Mouse (Mus musculus) limb, embryonic 11.5 days (tissue): ENCODE data around the gene Wdr53. TPM values are rescaled to one million over a fixed set of nuclear protein-coding genes. Genes with fewer than 3 reads are reported as not detected.
"Not testable (repeated sequence)": the region's sequence is repeated elsewhere in the genome, so short reads cannot be mapped to it uniquely, and the experiment has no call there.

Experiments
- ATAC-seq: fragments of 200-750 bp; cut with Nextera tagmentation; 2 replicates; pipeline ENCODE4 v1.8.0; 2017; ENCODE audit warnings: low read depth; ENCODE audit not compliant: insufficient number of reproducible peaks, low FRiP score, low TSS enrichment
- DNase-seq: peaks from one replicate; pipeline ENCODE4 v3.0.0-alpha.2; 2015; ENCODE audit warnings: low spot score
- H3K27ac ChIP-seq: fragments of 300-500 bp; sonication (generic); replicated peaks from 2 replicates; pipeline ENCODE4 v1.5.1; 2014; ENCODE audit warnings: low read depth, mild to moderate bottlenecking, low read length
- H3K27me3 ChIP-seq: fragments of 300-500 bp; sonication (generic); 2 replicates; pipeline ENCODE4 v1.6.1; 2014; ENCODE audit warnings: mild to moderate bottlenecking, low read length, mixed read lengths; ENCODE audit not compliant: control insufficient read depth, insufficient read depth
- H3K36me3 ChIP-seq: fragments of 300-500 bp; sonication (generic); 2 replicates; pipeline ENCODE4 v1.6.1; 2014; ENCODE audit warnings: mild to moderate bottlenecking, low read length, moderate library complexity, mixed read lengths; ENCODE audit not compliant: control insufficient read depth, insufficient read depth
- H3K4me1 ChIP-seq: fragments of 300-500 bp; sonication (generic); 2 replicates; pipeline ENCODE4 v1.6.1; 2014; ENCODE audit warnings: low read length, mixed read lengths; ENCODE audit not compliant: control insufficient read depth, insufficient read depth
- H3K4me2 ChIP-seq: fragments of 300-500 bp; sonication (generic); 2 replicates; pipeline ENCODE4 v1.6.1; 2014; ENCODE audit warnings: low read depth, mild to moderate bottlenecking, moderate library complexity; ENCODE audit not compliant: severe bottlenecking
- H3K4me3 ChIP-seq: fragments of 300-500 bp; sonication (generic); 2 replicates; pipeline ENCODE4 v1.5.1; 2014; ENCODE audit warnings: low read depth, low read length
- H3K9ac ChIP-seq: fragments of 300-500 bp; sonication (generic); 2 replicates; pipeline ENCODE4 v1.6.1; 2014; ENCODE audit warnings: mild to moderate bottlenecking, low read length
- H3K9me3 ChIP-seq: fragments of 300-500 bp; sonication (generic); 2 replicates; pipeline ENCODE4 v1.6.1; 2016; ENCODE audit warnings: low read length; ENCODE audit not compliant: control insufficient read depth
- WGBS: fragments of 180-500 bp; shearing (Covaris S2); extraction: QIAGEN DNeasy Blood & Tissue Kit; methylation state at CpG from one replicate; pipeline ENCODE4 v1.1.7; 2014; 5-methylcytosine and 5-hydroxymethylcytosine counted together
- microRNA counts: library from miRNA; unstranded; fragments of <30 nt; microRNA quantifications from one replicate; lab custom pipeline; 2016
- microRNA-seq: library from miRNA; unstranded; fragments of <30 nt; microRNA quantifications from one replicate; pipeline ENCODE4, GENCODE M21; 2016
- polyA plus RNA-seq: library from polyadenylated mRNA; unstranded; fragments of >200 nt; fragmentation: Nextera tagmentation; extraction: Ambion mirVana; gene quantifications from 2 replicates; pipeline ENCODE4 v1.2.1, GENCODE M21; 2014

Wdr53 gene
- polyA plus RNA-seq, 1 experiment from 2014 or later, result 19.2 TPM

- not testable (repeated sequence) for H3K9ac ChIP-seq, H3K9me3 ChIP-seq, H3K4me1 ChIP-seq, ATAC-seq, H3K27me3 ChIP-seq, H3K4me2 ChIP-seq, H3K4me3 ChIP-seq, DNase-seq, H3K27ac ChIP-seq
- peaks cover 22% of the 10 kb centered on the region for H3K36me3 ChIP-seq
- 93% methylated on average over 4 of the region's 4 CpGs for WGBS
Measured at GRCm38 (mm10) chr16:32299617-32300016, 52.6 kb downstream of the Wdr53 start.

- Histone ChIP-seq H3K9me3 (no peaks in the 10 kb centered on the region), H3K4me3 (no peak overlapping the region), H3K27me3 (no peaks in the 10 kb centered on the region), H3K4me1 (no peaks in the 10 kb centered on the region), H3K4me2 (no peak overlapping the region), H3K9ac (no peak overlapping the region), H3K36me3 (peaks cover 11% of the 10 kb centered on the region), H3K27ac (no peak overlapping the region)
- WGBS, result 57% methylated on average over 1 of the region's 1 CpGs
- DNase-seq (no peak), ATAC-seq (no peak)
Measured at GRCm38 (mm10) chr16:32303046-32303445, 56.0 kb downstream of the Wdr53 start.

GRCm38 (mm10) chr16:32303886-32304285 is 56.9 kb downstream of the Wdr53 start:
- Histone ChIP-seq H3K9me3 (no peaks in the 10 kb centered on the region), H3K4me1 (no peaks in the 10 kb centered on the region), H3K27me3 (no peaks in the 10 kb centered on the region), H3K4me2 (no peak overlapping the region), H3K36me3 (peaks cover 11% of the 10 kb centered on the region), H3K9ac (no peak overlapping the region), H3K4me3 (no peak overlapping the region), H3K27ac (no peak overlapping the region)
- 91% methylated on average over 7 of the region's 7 CpGs for WGBS
- DNase-seq (no peak), ATAC-seq (no peak)

MicroRNAs within 50 kb of the gene (microRNA counts, 519-probe panel; counts per million panel counts)
- microRNA mmu-miR-1946a (lab: Ali Mortazavi, UCI), result not detected

Small RNAs within 50 kb of the gene (microRNA-seq; reads per million reads assigned to microRNA genes)
- gene Mir1946a, result not detected

Other genes with a start within 250 kb of the Wdr53 start
- gene Senp5, start 243.9 kb upstream of the Wdr53 start, polyA plus RNA-seq, result 10.9 and 13.4 TPM in 2 replicates
- 41.1 and 42.7 TPM in 2 replicates for gene Pak2, start 167.9 kb upstream of the Wdr53 start, polyA plus RNA-seq
- gene Pigx, start 147.5 kb upstream of the Wdr53 start, polyA plus RNA-seq, result 131 and 137 TPM in 2 replicates
- 38.2 and 44.3 TPM in 2 replicates for gene Cep19, start 147.4 kb upstream of the Wdr53 start, polyA plus RNA-seq
- 10.1 and 11.5 TPM in 2 replicates for gene Nrros, start 81.6 kb upstream of the Wdr53 start, polyA plus RNA-seq
- 0.25 TPM in 1 of 2 replicates, not detected in the other for gene Bex6, start 67.4 kb upstream of the Wdr53 start, polyA plus RNA-seq
- gene Fbxo45, start 69 bp upstream of the Wdr53 start, polyA plus RNA-seq, result 21.6 and 23.3 TPM in 2 replicates
- gene Smco1, start 24.2 kb downstream of the Wdr53 start, polyA plus RNA-seq, result not detected in 2 replicates
- 25.0 and 27.9 TPM in 2 replicates for gene Rnf168, start 30.2 kb downstream of the Wdr53 start, polyA plus RNA-seq
- 28.0 and 30.0 TPM in 2 replicates for gene Ubxn7, start 85.0 kb downstream of the Wdr53 start, polyA plus RNA-seq
- gene Tm4sf19, start 153.3 kb downstream of the Wdr53 start, polyA plus RNA-seq, result not detected in 2 replicates
- gene Tctex1d2, start 172.5 kb downstream of the Wdr53 start, polyA plus RNA-seq, result 32.1 and 36.1 TPM in 2 replicates
- 35.6 and 37.0 TPM in 2 replicates for gene Pcyt1a, start 183.7 kb downstream of the Wdr53 start, polyA plus RNA-seq
- 0.33 and 0.41 TPM in 2 replicates for gene Slc51a, start 240.7 kb downstream of the Wdr53 start, polyA plus RNA-seq
- gene Zdhhc19, start 249.0 kb downstream of the Wdr53 start, polyA plus RNA-seq, result not detected in 2 replicates